Mouse (Mus musculus) embryonic facial prominence, embryonic 14.5 days (tissue): ENCODE data around the gene Mllt10. TPM values are rescaled to one million over a fixed set of nuclear protein-coding genes. Genes with fewer than 3 reads are reported as not detected.

ENCODE experiments used
- ATAC-seq: fragments of 200-750 bp; cut with Nextera tagmentation; 2 replicates; pipeline ENCODE4 v1.8.0; 2017; ENCODE audit warnings: low read depth, moderate number of reproducible peaks, moderate TSS enrichment
- DNase-seq: peaks from one replicate; pipeline ENCODE4 v3.0.0-alpha.2; 2015; ENCODE audit warnings: low spot score
- H3K27ac ChIP-seq: fragments of 300-500 bp; sonication (generic); replicated peaks from 2 replicates; pipeline ENCODE4 v1.5.1; 2014; ENCODE audit warnings: low read depth, mild to moderate bottlenecking, low read length, moderate library complexity
- H3K27me3 ChIP-seq: fragments of 300-500 bp; sonication (generic); replicated peaks from 2 replicates; pipeline ENCODE4 v1.6.1; 2014; ENCODE audit warnings: low read length; ENCODE audit not compliant: control insufficient read depth, insufficient read depth
- H3K36me3 ChIP-seq: fragments of 300-500 bp; sonication (generic); 2 replicates; pipeline ENCODE4 v1.6.1; 2014; ENCODE audit warnings: low read length, mixed read lengths; ENCODE audit not compliant: control insufficient read depth, insufficient read depth
- H3K4me1 ChIP-seq: fragments of 300-500 bp; sonication (generic); 2 replicates; pipeline ENCODE4 v1.6.1; 2014; ENCODE audit warnings: antibody characterized with exemption, low read length; ENCODE audit not compliant: control insufficient read depth, insufficient read depth
- H3K4me2 ChIP-seq: fragments of 300-500 bp; sonication (generic); 2 replicates; pipeline ENCODE4 v1.6.1; 2014; ENCODE audit warnings: low read depth, mild to moderate bottlenecking, low read length, moderate library complexity, mixed read lengths
- H3K4me3 ChIP-seq: fragments of 300-500 bp; sonication (generic); 2 replicates; pipeline ENCODE4 v1.5.1; 2014; ENCODE audit warnings: low read depth, mild to moderate bottlenecking, low read length
- H3K9ac ChIP-seq: fragments of 300-500 bp; sonication (generic); 2 replicates; pipeline ENCODE4 v1.6.1; 2014; ENCODE audit warnings: low read depth, mild to moderate bottlenecking, low read length, moderate library complexity, mixed read lengths
- H3K9me3 ChIP-seq: fragments of 300-500 bp; sonication (generic); 2 replicates; pipeline ENCODE4 v1.6.1; 2016; ENCODE audit warnings: low read length; ENCODE audit not compliant: control insufficient read depth
- whole genome bisulfite sequencing: fragments of 180-500 bp; shearing (Covaris S2); extraction: QIAGEN DNeasy Blood & Tissue Kit; methylation state at CpG from one replicate; pipeline ENCODE4 v1.1.7; 2014; 5-methylcytosine and 5-hydroxymethylcytosine counted together
- polyA plus RNA-seq: library from polyadenylated mRNA; unstranded; fragments of >200 nt; fragmentation: Nextera tagmentation; extraction: Ambion mirVana; gene quantifications from 2 replicates; pipeline ENCODE4 v1.2.1, GENCODE M21; 2014

The Mllt10 gene
- polyA plus RNA-seq, 1 experiment from 2014 or later = 32.1 TPM

DNA sequence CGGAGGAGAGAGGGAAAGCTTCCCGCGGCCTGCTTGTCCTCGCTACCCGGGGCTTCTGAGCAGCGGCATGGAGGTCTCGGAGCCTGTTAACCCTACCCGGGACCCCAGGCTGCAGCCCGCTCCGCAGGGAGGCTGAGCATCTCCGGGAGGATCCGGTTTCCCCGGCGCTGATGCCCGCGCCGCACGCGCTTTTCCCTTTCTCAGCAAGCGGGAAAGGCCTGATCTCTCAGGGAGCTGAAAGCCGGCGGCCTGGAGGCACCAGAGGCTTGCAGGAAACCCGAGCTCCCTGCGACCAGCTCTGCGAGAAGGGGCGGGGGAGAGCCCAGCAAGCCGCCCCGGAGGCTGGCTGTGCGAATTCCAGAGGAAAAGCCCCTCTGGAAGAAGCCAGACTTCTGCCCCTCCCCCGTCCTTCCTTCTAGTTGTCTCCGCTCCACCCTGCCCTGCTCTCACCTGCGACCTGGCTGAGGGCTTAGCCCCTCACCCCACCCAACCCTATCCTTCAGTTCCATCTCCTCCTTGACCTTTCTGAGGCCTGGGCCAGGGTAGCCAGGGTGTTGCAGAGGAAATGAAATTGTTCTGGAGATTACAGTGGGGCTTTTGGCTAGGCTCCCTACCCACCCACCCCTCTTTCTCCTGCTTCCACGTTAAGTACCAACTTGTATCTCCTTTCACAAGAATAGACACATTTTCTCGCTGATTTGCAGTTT is 23.1 kb upstream of the Mllt10 start:
- Histone ChIP-seq H3K27ac (peak overlapping the region; percentile 10; the same call in 1 of the 2 replicates), H3K9ac (peak overlapping the region; percentile 73), H3K9me3 (no peaks in the 10 kb centered on the region), H3K36me3 (no peaks in the 10 kb centered on the region), H3K27me3 (no peaks in the 10 kb centered on the region), H3K4me1 (peaks cover 23% of the 10 kb centered on the region), H3K4me2 (peak overlapping the region; percentile 99), H3K4me3 (peak overlapping the region; percentile 36)
- ATAC-seq = no peak
- peak; percentile 90 for DNase-seq
- 2% methylated on average over 18 of the region's 34 CpGs for WGBS

DNA sequence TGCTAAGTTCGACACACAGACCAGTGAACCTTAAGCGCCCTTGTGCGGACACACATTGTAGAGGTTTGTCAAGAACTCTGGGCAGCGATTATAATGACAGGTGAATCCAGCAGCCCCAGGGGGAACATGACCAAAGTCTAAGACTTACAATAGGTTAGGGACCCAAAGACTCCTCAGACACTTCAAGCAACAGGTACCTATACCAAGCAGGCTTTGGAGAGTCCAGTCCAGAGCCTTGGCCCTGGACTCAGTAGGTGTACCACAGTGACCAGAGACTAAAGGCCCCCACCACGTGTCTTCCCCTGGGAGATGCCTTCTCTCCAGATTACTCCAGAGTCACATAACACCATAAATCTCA is 22.5 kb upstream of the Mllt10 start:
- no peaks in the 10 kb centered on the region for H3K27me3 ChIP-seq
- ATAC-seq (no peak), DNase-seq (no peak)
- H3K4me2 ChIP-seq = peak overlapping the region; percentile 99
- no peak overlapping the region for H3K4me3 ChIP-seq
- no peaks in the 10 kb centered on the region for H3K9me3 ChIP-seq
- no peak overlapping the region for H3K27ac ChIP-seq
- no peak overlapping the region; the same call in 1 of the 2 replicates for H3K9ac ChIP-seq
- peaks cover 20% of the 10 kb centered on the region for H3K4me1 ChIP-seq
- H3K36me3 ChIP-seq = no peaks in the 10 kb centered on the region
- WGBS = 62% methylated on average over 5 of the region's 5 CpGs

DNA sequence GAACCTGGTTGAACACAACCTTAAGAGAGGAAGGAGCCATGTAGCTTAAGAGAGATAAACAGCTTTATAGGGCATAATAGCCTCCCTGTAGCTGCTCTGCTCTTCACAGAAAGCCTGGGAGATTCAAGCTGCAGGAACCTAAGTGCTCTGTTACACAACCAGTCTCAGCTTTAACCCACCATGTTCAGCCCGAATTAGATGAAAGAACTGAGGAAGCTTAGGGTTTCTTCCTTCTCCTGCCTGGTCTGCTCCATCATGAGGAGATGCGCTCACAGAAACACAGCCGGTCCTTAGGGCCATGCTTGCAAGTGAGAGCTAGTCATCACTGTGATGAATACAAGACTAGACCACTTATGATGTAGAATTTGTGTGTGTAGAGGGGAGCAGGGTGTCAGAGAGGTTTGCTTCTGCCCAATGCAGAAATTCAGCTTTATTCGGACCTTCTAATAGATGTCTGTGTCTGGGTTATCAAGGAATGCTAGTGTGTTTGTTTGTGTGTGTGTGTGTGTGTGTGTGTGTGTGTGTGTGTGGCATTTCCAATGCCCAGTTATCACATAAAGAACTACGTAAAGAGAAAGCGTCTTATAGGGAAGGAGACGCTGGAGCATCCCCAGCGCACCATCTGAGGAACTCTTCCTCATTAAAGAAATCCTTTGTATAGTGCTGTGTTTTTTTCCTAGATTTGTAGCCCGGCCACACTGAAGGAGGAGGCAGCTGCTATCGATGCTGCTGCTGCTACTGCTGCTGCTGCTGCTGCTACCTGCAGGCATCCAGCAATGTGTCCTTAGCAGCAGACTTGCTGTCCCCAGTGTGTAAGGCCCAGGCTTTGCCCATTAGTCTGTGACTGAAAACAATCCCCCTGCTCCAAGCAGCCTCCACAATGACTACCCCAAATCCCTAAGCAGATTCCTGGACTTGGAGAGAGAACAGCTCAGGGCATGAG is 21.6 kb upstream of the Mllt10 start:
- Histone ChIP-seq H3K9ac (no peak overlapping the region), H3K27me3 (no peaks in the 10 kb centered on the region), H3K4me3 (no peak overlapping the region), H3K4me2 (0 out of 2 replicates have a peak overlapping the region, but pooled peaks have one; percentile 8), H3K27ac (no peak overlapping the region), H3K4me1 (peaks cover 20% of the 10 kb centered on the region), H3K36me3 (no peaks in the 10 kb centered on the region), H3K9me3 (no peaks in the 10 kb centered on the region)
- DNase-seq (peak; percentile 12), ATAC-seq (no peak)
- WGBS = 52% methylated on average over 10 of the region's 10 CpGs

DNA sequence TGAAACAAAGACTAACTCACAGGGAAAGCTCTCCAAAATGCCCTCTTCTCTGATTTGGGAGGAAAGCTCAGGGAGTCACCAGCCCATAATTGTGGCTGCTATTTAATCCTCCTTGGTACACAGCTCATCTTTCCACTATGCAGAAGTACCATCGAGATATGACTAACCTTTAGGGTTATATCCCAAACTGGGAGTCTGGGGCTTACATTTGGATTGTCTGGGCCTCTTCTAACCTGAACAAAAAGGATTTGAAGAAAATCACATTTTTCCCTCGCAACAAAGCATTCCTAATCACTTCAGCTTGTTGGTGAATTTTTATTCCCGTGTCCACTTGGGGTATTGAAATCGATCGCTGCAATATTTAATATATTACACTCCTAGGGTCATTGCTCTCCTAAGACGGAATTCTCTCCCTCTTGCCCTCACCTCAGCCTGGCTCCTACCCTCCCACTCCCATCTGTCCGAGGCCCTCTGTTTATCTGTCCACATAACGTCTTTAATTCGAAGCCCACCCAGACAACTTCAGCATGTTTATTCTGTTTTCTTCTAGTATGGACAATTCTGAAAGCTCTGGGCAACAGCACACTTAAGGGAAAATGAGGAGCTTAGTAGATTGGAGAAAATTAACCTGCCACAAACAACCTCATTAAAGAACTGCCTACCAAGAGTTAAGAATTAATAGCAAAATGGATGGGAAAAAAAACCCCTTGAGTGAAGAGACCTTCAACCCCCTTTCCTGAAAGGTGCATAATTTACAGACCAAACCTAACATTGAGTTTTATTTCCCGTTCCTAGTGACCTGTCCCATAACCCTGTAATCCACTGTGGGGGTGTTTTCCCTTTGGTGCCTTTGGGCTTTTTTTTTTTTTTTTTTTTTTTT is 20.4 kb upstream of the Mllt10 start:
- H3K9ac ChIP-seq = no peak overlapping the region
- H3K9me3 ChIP-seq = no peaks in the 10 kb centered on the region
- H3K27ac ChIP-seq = no peak overlapping the region
- no peaks in the 10 kb centered on the region for H3K36me3 ChIP-seq
- WGBS = 64% methylated on average over 10 of the region's 10 CpGs
- H3K4me1 ChIP-seq = peaks cover 23% of the 10 kb centered on the region
- no peak overlapping the region for H3K4me3 ChIP-seq
- no peak for DNase-seq
- H3K27me3 ChIP-seq = no peaks in the 10 kb centered on the region
- H3K4me2 ChIP-seq = no peak overlapping the region
- ATAC-seq = no peak

DNA sequence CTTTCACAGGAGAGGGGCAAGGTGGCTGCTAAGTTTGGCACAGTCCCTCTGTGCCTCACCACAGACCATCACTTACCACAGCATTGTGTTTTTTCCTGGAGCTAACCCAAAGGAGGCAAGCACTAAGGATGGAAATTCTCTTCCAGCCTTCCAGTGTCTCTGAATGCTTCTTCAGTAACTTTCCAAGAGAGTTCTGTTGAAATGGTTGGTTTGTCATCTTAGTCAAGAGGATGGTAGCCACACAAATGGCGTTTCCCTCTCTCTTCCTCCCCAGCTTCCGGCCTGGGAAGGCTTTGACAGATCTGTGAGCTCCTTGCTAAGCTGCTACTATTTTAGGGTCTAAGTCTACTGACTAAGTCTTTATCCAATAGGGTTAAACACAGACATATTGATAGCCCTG is 17.5 kb upstream of the Mllt10 start, which contains the start of gene A930004D18Rik:
A930004D18Rik (minus strand) TSS at position 247 of the 400 bp plus-strand sequence.
- Histone ChIP-seq H3K9ac (no peak within 1 kb of the TSS), H3K9me3 (no peaks in the 10 kb centered on the region), H3K27ac (no peak within 1 kb of the TSS), H3K27me3 (no peaks in the 10 kb centered on the region), H3K4me1 (peaks cover 31% of the 10 kb centered on the region), H3K36me3 (no peaks in the 10 kb centered on the region), H3K4me3 (no peak within 1 kb of the TSS), H3K4me2 (no peak within 1 kb of the TSS)
- DNase-seq = no peak
- WGBS = 55% methylated on average over 2 of the region's 2 CpGs
- no peak for ATAC-seq

DNA sequence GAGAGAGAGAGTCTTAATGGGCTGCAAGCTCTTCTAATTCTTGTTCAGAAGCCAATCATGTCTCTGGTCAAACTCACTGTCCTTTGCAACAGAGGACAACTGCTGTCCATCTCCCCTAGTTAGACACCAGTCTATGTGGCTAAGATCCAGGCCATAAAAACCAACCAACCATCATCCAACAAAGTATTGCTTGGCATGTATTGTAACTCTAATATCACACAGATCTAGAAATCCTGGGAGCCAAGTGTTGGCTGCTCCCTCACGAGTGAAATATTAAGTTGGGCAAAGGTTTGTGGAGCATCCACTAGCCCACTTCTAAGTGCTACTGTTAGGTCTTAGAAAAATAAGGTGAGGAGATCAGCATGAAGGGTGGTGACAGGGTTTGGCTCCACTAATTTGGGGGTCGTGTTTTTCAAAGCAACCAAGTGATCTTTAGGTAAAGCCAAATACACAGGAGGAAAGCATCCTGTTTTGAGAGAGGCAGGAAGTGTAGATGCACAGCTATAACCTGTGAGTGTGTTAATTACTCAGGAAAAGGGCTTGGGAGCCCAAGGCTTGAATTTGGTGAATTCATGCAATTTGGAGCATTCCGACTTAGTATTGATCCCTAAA is 16.8 kb upstream of the Mllt10 start:
- DNase-seq = no peak
- no peaks in the 10 kb centered on the region for H3K36me3 ChIP-seq
- 52% methylated on average over 3 of the region's 3 CpGs for WGBS
- no peak overlapping the region for H3K27ac ChIP-seq
- H3K27me3 ChIP-seq = no peaks in the 10 kb centered on the region
- H3K4me2 ChIP-seq = no peak overlapping the region
- H3K4me3 ChIP-seq = no peak overlapping the region
- no peaks in the 10 kb centered on the region for H3K9me3 ChIP-seq
- peaks cover 35% of the 10 kb centered on the region for H3K4me1 ChIP-seq
- ATAC-seq = no peak
- H3K9ac ChIP-seq = no peak overlapping the region

DNA sequence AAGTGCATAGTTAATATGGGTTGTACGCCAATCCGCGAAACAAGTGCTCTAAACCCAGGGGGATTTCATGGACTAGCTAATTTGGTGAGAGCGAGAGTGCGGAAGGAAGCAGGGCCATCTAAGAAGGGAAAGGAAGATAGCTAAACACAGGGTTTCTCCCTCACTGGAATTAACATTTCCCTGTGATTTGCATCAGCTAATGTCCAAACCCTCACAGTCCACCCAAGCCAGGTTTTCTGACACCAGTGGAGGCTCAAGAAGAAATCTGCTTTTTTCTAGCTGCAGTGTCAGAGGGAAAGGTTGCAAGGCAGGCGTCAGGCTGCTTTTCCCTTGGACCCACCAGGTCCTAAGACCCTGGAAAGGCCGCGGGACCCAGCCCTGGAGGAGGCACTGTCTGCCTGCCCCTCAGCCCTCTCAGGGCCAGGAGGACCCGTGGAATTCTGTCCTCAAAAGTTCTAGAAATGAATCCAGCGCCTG is 16.1 kb upstream of the Mllt10 start:
- WGBS = 50% methylated on average over 10 of the region's 10 CpGs

More for the DNA sequence above, 16.1 kb upstream of the Mllt10 start:
- Histone ChIP-seq H3K9ac (peak overlapping the region; percentile 72), H3K4me2 (peak overlapping the region; percentile 65; the same call in 1 of the 2 replicates), H3K27me3 (no peaks in the 10 kb centered on the region), H3K4me1 (peaks cover 40% of the 10 kb centered on the region), H3K27ac (no peak overlapping the region), H3K4me3 (0 out of 2 replicates have a peak overlapping the region, but pooled peaks have one; percentile 24), H3K36me3 (no peaks in the 10 kb centered on the region), H3K9me3 (no peaks in the 10 kb centered on the region)
- no peak for DNase-seq
- ATAC-seq = peak; percentile 13; the same call in 1 of the 2 replicates
